Mouse (Mus musculus) embryonic facial prominence, embryonic 11.5 days (tissue): ENCODE results near the gene Pigg. TPM values are rescaled to one million over a fixed set of nuclear protein-coding genes. Genes with fewer than 3 reads are reported as not detected.

ENCODE experiments used
- ATAC-seq: fragments of 200-750 bp; cut with Nextera tagmentation; replicated peaks from 2 replicates; pipeline ENCODE4 v1.8.0; 2017; ENCODE audit warnings: low read depth; ENCODE audit not compliant: insufficient number of reproducible peaks, low FRiP score, low TSS enrichment
- DNase-seq: peaks from one replicate; pipeline ENCODE4 v3.0.0-alpha.2; 2015; ENCODE audit warnings: low spot score
- H3K27ac ChIP-seq: fragments of 300-500 bp; sonication (generic); replicated peaks from 2 replicates; pipeline ENCODE4 v1.5.1; 2014; ENCODE audit warnings: mild to moderate bottlenecking, low read depth, low read length, control low read depth
- H3K27me3 ChIP-seq: fragments of 300-500 bp; sonication (generic); 2 replicates; pipeline ENCODE4 v1.6.1; 2014; ENCODE audit warnings: mild to moderate bottlenecking, low read length, moderate library complexity, mixed read lengths; ENCODE audit not compliant: control insufficient read depth, insufficient read depth
- H3K36me3 ChIP-seq: fragments of 300-500 bp; sonication (generic); replicated peaks from 2 replicates; pipeline ENCODE4 v1.6.1; 2014; ENCODE audit warnings: low read depth, mild to moderate bottlenecking, low read length, moderate library complexity, mixed read lengths; ENCODE audit not compliant: control insufficient read depth, insufficient read depth
- H3K4me1 ChIP-seq: fragments of 300-500 bp; sonication (generic); 2 replicates; pipeline ENCODE4 v1.6.1; 2014; ENCODE audit warnings: low read length, mixed read lengths; ENCODE audit not compliant: control insufficient read depth, insufficient read depth
- H3K4me2 ChIP-seq: fragments of 300-500 bp; sonication (generic); 2 replicates; pipeline ENCODE4 v1.6.1; 2014; ENCODE audit warnings: low read depth, mild to moderate bottlenecking, control low read depth, low read length, moderate library complexity
- H3K4me3 ChIP-seq: fragments of 300-500 bp; sonication (generic); 2 replicates; pipeline ENCODE4 v1.5.1; 2014; ENCODE audit warnings: low read depth, low read length, control low read depth
- H3K9ac ChIP-seq: fragments of 300-500 bp; sonication (generic); replicated peaks from 2 replicates; pipeline ENCODE4 v1.6.1; 2014; ENCODE audit warnings: mild to moderate bottlenecking, control low read depth, low read length
- H3K9me3 ChIP-seq: fragments of 300-500 bp; sonication (generic); replicated peaks from 2 replicates; pipeline ENCODE4 v1.6.1; 2016; ENCODE audit warnings: mild to moderate bottlenecking, low read length, inconsistent platforms, mixed read lengths; ENCODE audit not compliant: control insufficient read depth
- WGBS: fragments of 180-500 bp; shearing (Covaris S2); extraction: QIAGEN DNeasy Blood & Tissue Kit; methylation state at CpG from one replicate; pipeline ENCODE4 v1.1.7; 2014; 5-methylcytosine and 5-hydroxymethylcytosine counted together
- polyA plus RNA-seq: library from polyadenylated mRNA; unstranded; fragments of >200 nt; fragmentation: Nextera tagmentation; extraction: Ambion mirVana; gene quantifications from 2 replicates; pipeline ENCODE4 v1.2.1, GENCODE M21; 2014

The Pigg gene
- polyA plus RNA-seq, 1 experiment from 2014 or later, result 2.7 TPM

GRCm38 (mm10) chr5:108343680-108344170, 31.3 kb downstream of the Pigg start:
- Histone ChIP-seq H3K4me1 (no peaks in the 10 kb centered on the region), H3K4me2 (no peak overlapping the region), H3K27me3 (no peaks in the 10 kb centered on the region), H3K9ac (no peak overlapping the region), H3K27ac (no peak overlapping the region), H3K4me3 (no peak overlapping the region), H3K36me3 (no peaks in the 10 kb centered on the region), H3K9me3 (no peaks in the 10 kb centered on the region)
- 93% methylated on average over 4 of the region's 4 CpGs for WGBS
- ATAC-seq (no peak), DNase-seq (no peak)

DNA sequence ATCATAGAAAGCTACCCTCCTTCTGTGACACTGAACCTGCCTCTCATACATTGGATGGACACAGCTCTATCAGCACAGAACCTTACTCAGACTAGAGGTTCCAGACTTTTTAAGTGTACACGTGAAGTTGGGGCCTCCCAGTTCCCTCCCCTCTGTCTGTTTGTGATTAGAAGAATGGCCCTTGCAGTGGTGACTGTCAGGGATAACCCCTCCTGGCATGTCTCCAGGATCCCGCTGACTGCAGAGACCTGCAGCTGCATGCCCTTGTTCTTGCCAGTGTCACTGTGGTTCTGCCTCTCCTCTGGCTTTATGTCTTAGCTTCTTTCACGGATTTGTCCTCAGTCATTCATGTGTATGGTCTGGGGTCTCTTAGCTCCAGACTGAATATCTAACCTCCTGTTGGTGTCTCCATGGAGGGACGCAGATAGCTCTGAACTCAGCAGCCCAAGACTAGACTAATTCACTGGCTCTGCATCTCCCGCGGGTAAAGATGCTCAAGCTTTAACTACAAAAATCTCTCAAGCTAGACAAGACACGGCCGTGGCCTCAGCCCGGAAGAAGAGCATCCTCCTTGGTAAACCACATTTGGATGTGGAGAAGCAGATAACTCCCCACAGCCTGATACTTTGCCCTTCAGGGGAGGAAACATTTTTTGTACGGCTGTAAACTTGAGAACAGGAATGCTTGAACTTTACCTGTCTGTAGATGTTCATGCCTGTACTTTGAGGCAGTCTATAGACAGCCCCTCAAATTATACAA, 33.1 kb downstream of the Pigg start:
- no peak overlapping the region; the same call in 1 of the 2 replicates for H3K4me2 ChIP-seq
- no peaks in the 10 kb centered on the region for H3K36me3 ChIP-seq
- H3K27me3 ChIP-seq, result no peaks in the 10 kb centered on the region
- no peak overlapping the region for H3K4me3 ChIP-seq
- H3K4me1 ChIP-seq, result no peaks in the 10 kb centered on the region
- WGBS, result 87% methylated on average over 10 of the region's 10 CpGs
- no peaks in the 10 kb centered on the region for H3K9me3 ChIP-seq
- H3K27ac ChIP-seq, result no peak overlapping the region
- ATAC-seq, result no peak
- no peak overlapping the region for H3K9ac ChIP-seq
- no peak for DNase-seq

GRCm38 (mm10) chr5:108347843-108348242, 35.4 kb downstream of the Pigg start:
- no peaks in the 10 kb centered on the region for H3K9me3 ChIP-seq

GRCm38 (mm10) chr5:108349511-108350148, 37.2 kb downstream of the Pigg start:
- Histone ChIP-seq H3K36me3 (no peaks in the 10 kb centered on the region), H3K4me3 (no peak overlapping the region), H3K27me3 (no peaks in the 10 kb centered on the region), H3K9me3 (no peaks in the 10 kb centered on the region), H3K4me2 (no peak overlapping the region), H3K9ac (no peak overlapping the region), H3K4me1 (no peaks in the 10 kb centered on the region), H3K27ac (no peak overlapping the region)
- DNase-seq (no peak), ATAC-seq (no peak)
- 94% methylated on average over 9 of the region's 9 CpGs for WGBS

More at GRCm38 (mm10) chr5:108347843-108348242, 35.4 kb downstream of the Pigg start:
- DNase-seq, result no peak
- no peaks in the 10 kb centered on the region for H3K27me3 ChIP-seq
- no peak overlapping the region for H3K9ac ChIP-seq
- 73% methylated on average over 6 of the region's 6 CpGs for WGBS
- no peaks in the 10 kb centered on the region for H3K4me1 ChIP-seq
- H3K36me3 ChIP-seq, result no peaks in the 10 kb centered on the region
- no peak overlapping the region for H3K27ac ChIP-seq
- H3K4me2 ChIP-seq, result no peak overlapping the region
- H3K4me3 ChIP-seq, result no peak overlapping the region
- no peak for ATAC-seq

- 79% methylated on average over 2 of the region's 2 CpGs for WGBS
- Histone ChIP-seq H3K36me3 (no peaks in the 10 kb centered on the region), H3K4me1 (no peaks in the 10 kb centered on the region), H3K4me2 (no peak overlapping the region), H3K27me3 (no peaks in the 10 kb centered on the region), H3K9me3 (no peaks in the 10 kb centered on the region), H3K27ac (no peak overlapping the region), H3K9ac (no peak overlapping the region), H3K4me3 (no peak overlapping the region)
- no peak for ATAC-seq
- DNase-seq, result no peak
Observed at GRCm38 (mm10) chr5:108354056-108354455, 41.6 kb downstream of the Pigg start.

- H3K27ac ChIP-seq, result no peak overlapping the region
- no peaks in the 10 kb centered on the region for H3K4me1 ChIP-seq
- no peak overlapping the region for H3K4me2 ChIP-seq
- H3K9ac ChIP-seq, result no peak overlapping the region
- WGBS, result 91% methylated on average over 1 of the region's 1 CpGs
- DNase-seq, result no peak
- no peak overlapping the region for H3K4me3 ChIP-seq
- no peak for ATAC-seq
- H3K27me3 ChIP-seq, result no peaks in the 10 kb centered on the region
- no peaks in the 10 kb centered on the region for H3K36me3 ChIP-seq
- H3K9me3 ChIP-seq, result no peaks in the 10 kb centered on the region
Observed at GRCm38 (mm10) chr5:108357862-108358261, 45.5 kb downstream of the Pigg start.

GRCm38 (mm10) chr5:108359491-108359890, 47.1 kb downstream of the Pigg start:
- Histone ChIP-seq H3K4me2 (no peak overlapping the region), H3K36me3 (no peaks in the 10 kb centered on the region), H3K9ac (no peak overlapping the region), H3K27me3 (peaks cover 1% of the 10 kb centered on the region), H3K9me3 (no peaks in the 10 kb centered on the region), H3K4me3 (no peak overlapping the region), H3K27ac (no peak overlapping the region), H3K4me1 (no peaks in the 10 kb centered on the region)
- DNase-seq (no peak), ATAC-seq (no peak)
- WGBS, result 88% methylated on average over 9 of the region's 9 CpGs

DNA sequence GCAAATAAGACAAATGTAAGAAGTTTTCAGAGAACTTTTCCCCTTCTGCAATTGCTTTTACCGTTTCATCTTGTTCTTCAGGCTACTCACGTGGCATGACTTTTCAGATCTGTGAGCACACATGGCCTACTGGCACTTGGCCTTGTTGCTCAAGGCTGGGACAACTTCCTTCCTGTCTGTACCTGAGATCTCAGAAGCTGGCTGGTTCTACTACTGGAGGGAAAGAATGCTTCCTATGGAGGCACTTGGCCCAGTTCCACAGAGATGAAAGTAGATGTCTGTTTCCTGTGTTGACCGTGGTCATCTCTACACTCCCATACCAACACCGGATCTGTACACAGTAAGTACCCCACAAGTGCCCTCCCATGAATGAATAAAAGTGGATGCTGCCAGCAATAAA, 47.8 kb downstream of the Pigg start:
- ATAC-seq (no peak), DNase-seq (no peak)
- no peak overlapping the region for H3K27ac ChIP-seq
- no peak overlapping the region for H3K9ac ChIP-seq
- H3K4me3 ChIP-seq, result no peak overlapping the region
- H3K36me3 ChIP-seq, result no peaks in the 10 kb centered on the region
- no peak overlapping the region for H3K4me2 ChIP-seq
- no peaks in the 10 kb centered on the region for H3K4me1 ChIP-seq
- 87% methylated on average over 4 of the region's 4 CpGs for WGBS
- H3K9me3 ChIP-seq, result no peaks in the 10 kb centered on the region
- H3K27me3 ChIP-seq, result peaks cover 8% of the 10 kb centered on the region
